ENCODE assay signal across 10 mouse cellular contexts in genomic region chr12:112717140-112717539, GRCm38 (mm10). TPM values are rescaled to one million over a fixed set of nuclear protein-coding genes. Genes with fewer than 3 reads are reported as not detected.
DNase-seq lines count a peak whose midpoint lies in the region; ATAC-seq and TF ChIP-seq lines count a peak whose summit lies in the region.
"Had no signal": no experiment of that assay in that cellular context is flagged by ENCODE, and none has a peak within 500 bp of the region (broad histone marks: within the 10 kb centered on the region; RNA-seq: fewer than 3 reads in every experiment).

No protein-coding gene starts in this region.

- ATAC-seq in cerebellum, adult (ENCODE audit: insufficient number of reproducible peaks, low FRiP score, low TSS enrichment) = no peak

- H3K4me1 ChIP-seq in embryonic fibroblast, embryonic 13.5 days (ENCODE audit: control insufficient read depth, insufficient read depth, low read length) = no peaks in the 10 kb centered on the region

- H3K4me3 ChIP-seq in left cerebral cortex, adult 2 months = no peak overlapping the region
- no peak overlapping the region for H3K4me3 ChIP-seq in embryonic fibroblast, embryonic 13.5 days (ENCODE audit: insufficient read depth, low read length)
- H3K4me3 ChIP-seq: heart, embryonic 15.5 days; myocyte had no signal

- TF ChIP-seq CTCF in left cerebral cortex, adult 2 months (IDR thresholded peaks at IDR 0.05) = peak; percentile 64
- TF ChIP-seq CTCF in embryonic fibroblast, embryonic 13.5 days (IDR thresholded peaks at IDR 0.05; ENCODE audit: borderline replicate concordance, insufficient read depth, low read length) = peak; percentile 49; the same call in 1 of the 2 replicates

- intact Hi-C loops in left cerebral cortex, adult 2 months (cut with DNase I) = no loop called here
- intact Hi-C loops in left cerebral cortex, postnatal 10 days (cut with DNase I) = no loop called here

- no peak overlapping the region for H3K27ac ChIP-seq in left cerebral cortex, adult 2 months
- H3K27ac ChIP-seq in embryonic fibroblast, embryonic 13.5 days (ENCODE audit: insufficient read depth, low read length) = no peak overlapping the region
- H3K27ac ChIP-seq: heart, embryonic 15.5 days had no signal

- TF ChIP-seq POLR2A in embryonic fibroblast, embryonic 13.5 days (IDR thresholded peaks at IDR 0.05; ENCODE audit: low read depth, low read length) = no peak

- DNase-seq in cerebellum, adult 9-10 months = peak; percentile 51
- DNase-seq in left cerebral cortex, adult 2 months (ENCODE audit: extremely low spot score in 1 of 2, low spot score in 2 of 2) = no peak
- no peak for DNase-seq in left cerebral cortex, postnatal 10 days (ENCODE audit: extremely low spot score in 1 of 2, low spot score in 2 of 2)
- DNase-seq in MN1 (ENCODE audit: low spot score) = peak; percentile 32
- DNase-seq in lung, postnatal 25 days (ENCODE audit: low spot score) = peak; percentile 53
- peak; percentile 84 for DNase-seq in thymus, postnatal 4 days

RNA-seq across cellular contexts. Expression of gene Cep170b, which starts 3.1 kb away (rescaled TPM):
- total RNA-seq in left cerebral cortex, adult 2 months (2021) = 100 to 1,000 TPM; 280 to 294 TPM
- total RNA-seq in left cerebral cortex, postnatal 10 days (2021) = 100 to 1,000 TPM; 222 to 234 TPM
- polyA plus RNA-seq in embryonic fibroblast, embryonic 13.5 days (2011; ENCODE audit: insufficient read length, low read depth, missing spikeins) = 55.0 and 66.1 TPM in 2 replicates

RNA-seq across cellular contexts. Expression of gene Zbtb42, which starts 38.5 kb away (rescaled TPM):
- total RNA-seq in left cerebral cortex, adult 2 months (2021) = 1 to 10 TPM; 1.1 to 1.2 TPM
- under 1 TPM; 0.28 to 0.34 TPM for total RNA-seq in left cerebral cortex, postnatal 10 days (2021)
- 1.2 and 1.6 TPM in 2 replicates for polyA plus RNA-seq in embryonic fibroblast, embryonic 13.5 days (2011; ENCODE audit: insufficient read length, low read depth, missing spikeins)

RNA-seq across cellular contexts. Expression of gene Akt1, which starts 42.5 kb away (rescaled TPM):
- total RNA-seq in left cerebral cortex, adult 2 months (2021) = 100 to 1,000 TPM; 144 to 157 TPM
- 100 to 1,000 TPM; 166 to 169 TPM for total RNA-seq in left cerebral cortex, postnatal 10 days (2021)
- polyA plus RNA-seq in embryonic fibroblast, embryonic 13.5 days (2011; ENCODE audit: insufficient read length, low read depth, missing spikeins) = 227 and 248 TPM in 2 replicates

RNA-seq across cellular contexts. Expression of gene Pld4, which starts 43.3 kb away (rescaled TPM):
- total RNA-seq in left cerebral cortex, adult 2 months (2021) = 10 to 100 TPM in 1 of 2 experiments, 1 to 10 TPM in 1; 7.4 to 10.1 TPM
- total RNA-seq in left cerebral cortex, postnatal 10 days (2021) = 10 to 100 TPM in 1 of 2 experiments, 1 to 10 TPM in 1; 10.0 to 11.9 TPM
- polyA plus RNA-seq in embryonic fibroblast, embryonic 13.5 days (2011; ENCODE audit: insufficient read length, low read depth, missing spikeins) = 0.30 and 4.2 TPM in 2 replicates

Comparison
In these comparisons a context has a peak if more than half of its experiments do, and no peak if none do; other contexts are left out.
1. DNase-seq: peak in cerebellum, adult 9-10 months (single experiment), MN1 (single experiment), lung, postnatal 25 days (single experiment) and thymus, postnatal 4 days (single experiment); none in left cerebral cortex, adult 2 months (0 of 2) and left cerebral cortex, postnatal 10 days (0 of 2).